Mouse (Mus musculus) kidney, adult 9 months (tissue): ENCODE measurements around the gene C2cd4c.

Source experiments
- DNase-seq: peaks from one replicate; pipeline ENCODE4 v3.0.0; 2022

Gene C2cd4c

DNA sequence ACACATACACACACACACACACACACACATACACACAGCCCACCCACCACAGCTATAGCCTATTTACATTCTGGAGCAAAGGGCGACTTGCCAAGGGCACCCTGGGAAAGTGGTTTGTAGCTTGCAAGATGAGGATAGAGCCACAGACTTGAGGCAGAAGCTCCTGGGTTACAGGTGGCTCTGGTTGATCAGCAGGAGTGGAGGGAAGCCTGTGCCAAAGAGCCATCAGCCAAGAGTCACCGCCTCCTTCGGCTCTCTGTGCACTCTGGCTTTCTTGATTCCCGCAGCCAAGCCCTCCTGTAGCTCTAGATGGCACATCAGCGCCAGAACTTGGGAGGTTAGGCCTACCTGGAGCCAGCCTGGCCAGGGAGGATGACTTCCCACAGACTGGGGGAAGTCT lies 2.5 kb downstream of the C2cd4c start:
- DNase-seq, result no peak

DNA sequence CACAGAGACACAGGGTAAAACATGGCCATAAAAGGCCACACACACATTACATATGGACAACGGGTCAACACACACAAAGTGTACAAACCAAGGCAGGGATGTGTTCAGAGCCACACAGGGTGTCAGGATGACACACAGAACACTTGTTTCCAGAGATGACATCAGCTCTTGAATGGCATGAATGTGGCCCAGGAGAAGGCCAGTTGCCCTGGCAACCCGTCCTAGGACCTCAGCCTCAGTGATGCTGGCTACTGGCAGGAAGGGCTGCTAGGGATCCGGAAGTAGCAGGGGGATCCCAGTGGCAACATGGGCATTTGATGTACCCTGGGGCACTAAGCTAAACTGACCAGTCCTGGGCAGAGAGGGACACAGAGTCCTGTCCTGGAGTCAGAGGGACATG lies 4.5 kb downstream of the C2cd4c start:
- DNase-seq, result no peak

DNA sequence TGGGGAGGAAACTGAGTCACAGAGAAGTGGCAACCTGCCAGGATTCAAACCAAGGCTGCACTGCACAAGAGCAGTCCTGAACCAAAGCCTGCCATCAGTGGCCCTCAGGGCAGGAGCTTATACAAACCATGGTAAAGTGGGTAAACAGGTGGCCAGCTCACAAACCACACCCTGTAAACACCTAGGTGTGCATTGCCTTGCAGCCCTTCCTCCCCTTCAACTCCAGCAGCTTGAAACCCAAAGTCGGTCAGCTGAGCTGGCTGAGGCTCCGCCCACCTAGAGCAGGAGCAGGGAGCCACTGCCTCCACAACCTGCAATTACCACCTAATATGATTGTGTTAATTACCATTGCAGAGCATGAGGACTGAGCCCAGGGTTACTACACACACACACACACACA lies 5.9 kb downstream of the C2cd4c start:
- no peak for DNase-seq

- DNase-seq, result no peak
Measured at GRCm38 (mm10) chr10:79606537-79606936, 7.3 kb downstream of the C2cd4c start.

- DNase-seq, result no peak
Measured at GRCm38 (mm10) chr10:79597936-79598230, 15.9 kb downstream of the C2cd4c start.

DNA sequence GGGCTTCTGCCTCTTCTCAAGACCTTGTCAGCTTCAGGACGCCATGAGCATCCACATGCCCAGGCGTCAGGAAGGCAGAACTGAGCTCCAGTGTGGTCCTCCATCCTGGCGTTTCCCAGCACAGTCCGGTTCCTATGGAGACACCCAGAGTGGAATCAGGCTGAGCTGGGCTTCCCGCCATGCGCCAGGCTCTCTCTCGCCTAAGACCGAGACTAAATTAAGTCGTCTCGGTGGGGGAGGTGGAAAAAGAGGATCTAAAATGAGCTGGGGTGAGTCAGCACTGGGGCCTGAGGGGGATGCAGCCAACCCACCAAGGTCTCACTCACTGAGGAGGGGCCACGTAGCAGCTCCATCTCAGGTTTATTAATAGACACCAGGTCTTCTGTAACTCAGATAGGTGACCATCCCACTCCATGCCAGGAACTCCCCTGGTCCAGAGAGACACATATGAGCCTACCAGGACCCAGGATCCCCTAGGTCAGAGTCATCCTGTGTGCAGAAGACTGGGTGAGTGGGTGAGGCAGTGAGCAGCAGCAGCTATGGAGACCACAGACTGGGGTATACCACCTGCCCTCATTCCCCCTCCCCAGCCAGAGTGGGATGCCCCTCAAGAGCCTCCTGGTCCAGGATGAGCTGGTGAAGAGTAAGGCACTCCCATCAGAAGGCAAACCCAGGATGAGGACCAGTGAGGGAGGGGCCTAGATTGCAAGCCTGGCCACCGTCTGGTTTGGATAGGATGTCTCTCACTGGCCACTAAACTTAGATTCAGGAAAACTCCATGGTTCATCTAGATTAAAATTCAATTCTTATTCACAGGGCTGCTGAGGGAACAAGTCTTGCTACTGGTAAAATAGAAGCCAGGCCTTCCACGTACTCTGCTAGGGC lies 16.5 kb downstream of the C2cd4c start:
- no peak for DNase-seq

GRCm38 (mm10) chr10:79595590-79595929 lies 18.3 kb downstream of the C2cd4c start:
- no peak for DNase-seq

DNA sequence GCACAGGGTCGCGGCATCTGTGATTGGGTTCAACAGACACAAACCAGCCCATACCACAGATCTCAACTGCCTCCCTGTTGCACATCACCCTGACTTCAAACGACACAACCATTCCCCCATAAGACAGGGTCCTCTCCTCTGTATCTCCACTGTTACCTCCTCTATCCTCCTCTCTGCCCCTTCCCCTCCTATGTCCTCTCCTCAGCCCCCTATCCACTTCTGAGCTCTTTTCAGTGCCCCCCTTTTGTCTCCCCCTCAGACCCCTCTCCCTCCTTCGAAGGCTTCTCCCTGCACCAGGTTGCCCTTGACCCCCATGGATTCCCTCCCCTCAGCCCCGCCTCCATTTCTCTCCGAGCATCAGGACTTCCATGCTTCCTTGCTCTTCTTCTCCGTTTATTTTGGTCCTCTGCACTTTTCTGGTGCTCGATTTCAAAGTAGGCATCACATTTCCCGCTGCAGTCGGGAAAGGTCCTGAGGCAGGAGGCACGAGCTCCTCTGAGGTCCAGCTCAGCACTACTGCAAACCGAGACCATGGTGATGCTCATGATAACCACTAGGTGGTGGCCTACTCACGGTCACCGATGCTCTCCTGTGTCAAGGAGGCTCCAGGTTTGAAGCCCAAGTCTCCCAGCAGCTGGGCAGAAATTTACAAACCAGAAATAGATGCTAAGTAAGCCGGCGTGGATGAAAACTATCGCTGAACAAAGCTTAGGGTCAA lies 18.8 kb downstream of the C2cd4c start:
- DNase-seq, result peak; percentile 68

GRCm38 (mm10) chr10:79594111-79594510 lies 19.7 kb downstream of the C2cd4c start:
- no peak for DNase-seq

DNA sequence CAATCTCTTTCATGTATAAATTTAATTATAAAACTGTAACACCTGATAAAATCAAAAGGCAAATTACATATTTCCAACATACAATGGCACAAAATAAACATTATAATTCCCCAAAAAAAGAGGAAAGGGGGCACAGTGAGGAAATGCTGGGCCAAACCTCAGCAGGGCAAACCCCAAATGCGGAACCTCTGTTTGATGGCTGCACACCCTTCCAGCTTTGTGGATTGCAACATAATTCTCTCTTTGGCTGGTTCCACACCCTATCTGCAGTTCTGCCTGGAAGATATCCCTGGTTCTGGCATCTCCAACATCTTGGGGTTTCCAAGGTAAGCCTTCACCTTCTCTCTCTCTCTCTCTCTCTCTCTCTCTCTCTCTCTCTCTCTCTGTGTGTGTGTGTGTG lies 23.1 kb downstream of the C2cd4c start:
- DNase-seq, result no peak

DNA sequence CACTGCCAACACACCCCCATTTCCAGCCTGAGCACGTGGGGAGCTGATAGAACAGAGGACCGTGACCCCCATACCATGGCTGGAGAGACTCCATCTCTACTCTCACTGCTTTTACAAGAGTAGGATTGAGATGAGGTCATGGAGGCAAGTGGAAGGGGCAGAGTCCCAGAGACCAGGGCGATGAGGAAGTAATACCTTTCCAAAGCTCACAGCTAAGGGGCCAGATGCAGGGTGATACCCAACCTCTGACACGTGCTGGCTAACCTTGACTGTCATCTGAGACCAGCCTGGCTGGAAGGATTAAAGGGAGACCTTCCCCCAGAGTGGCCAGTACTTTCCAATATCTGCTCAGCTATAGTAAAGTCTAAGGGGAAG lies 26.1 kb downstream of the C2cd4c start:
- DNase-seq, result no peak

DNA sequence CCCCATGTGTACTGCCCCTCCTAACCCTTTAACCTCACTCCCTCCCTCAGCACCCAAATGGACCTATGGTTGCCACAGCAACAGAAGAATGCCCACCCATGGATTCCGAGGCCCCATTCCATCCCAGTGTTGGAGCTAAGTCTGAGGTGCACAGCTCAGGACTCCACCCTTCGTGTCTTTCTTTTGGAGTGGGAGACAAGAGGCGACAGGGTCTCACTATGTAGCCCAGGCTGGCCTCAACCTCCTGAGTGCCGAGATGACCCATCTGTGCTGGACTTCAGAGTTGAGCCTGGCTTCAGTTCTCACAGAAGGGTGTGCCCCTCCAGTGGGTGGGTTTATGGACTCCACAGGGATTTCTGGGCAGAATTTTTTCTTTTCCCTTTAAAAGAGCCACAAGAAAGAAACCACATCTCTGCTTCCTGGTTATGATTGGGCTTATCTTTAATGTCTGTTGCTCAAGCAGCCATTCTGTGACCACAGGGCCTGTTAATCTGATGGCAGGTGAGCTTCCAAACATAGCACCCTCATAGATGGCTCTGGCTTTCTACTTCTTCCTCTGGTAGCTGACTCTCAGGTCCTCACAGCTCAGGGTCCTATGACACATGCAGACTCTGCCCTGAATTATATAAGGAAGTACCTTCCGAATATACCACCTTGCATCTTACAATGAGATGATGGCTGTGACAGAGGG lies 26.6 kb downstream of the C2cd4c start, which contains the start of gene Theg:
Theg (minus strand) TSS at position 271 of the 691 bp plus-strand sequence.
- no peak for DNase-seq

DNA sequence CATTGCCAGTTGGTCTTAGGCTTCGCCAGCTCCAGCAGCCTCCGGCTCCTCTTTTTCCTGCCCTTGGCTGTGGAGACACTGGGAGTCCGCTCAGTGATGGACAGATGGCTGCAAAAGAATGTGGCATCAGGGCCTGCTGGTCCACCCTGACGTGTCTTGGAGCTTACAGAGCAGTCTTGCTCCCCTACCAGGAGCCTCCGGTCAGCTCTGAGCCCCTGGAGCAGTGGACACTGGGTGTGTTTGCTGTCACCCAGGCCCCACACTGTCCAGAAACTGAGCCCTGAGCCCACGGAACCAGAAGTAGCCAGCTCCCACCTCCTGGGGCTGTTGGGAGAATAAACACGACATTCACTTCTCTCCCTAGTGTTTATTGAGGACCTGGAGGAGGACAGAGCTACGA lies 27.6 kb downstream of the C2cd4c start:
- DNase-seq, result no peak

DNA sequence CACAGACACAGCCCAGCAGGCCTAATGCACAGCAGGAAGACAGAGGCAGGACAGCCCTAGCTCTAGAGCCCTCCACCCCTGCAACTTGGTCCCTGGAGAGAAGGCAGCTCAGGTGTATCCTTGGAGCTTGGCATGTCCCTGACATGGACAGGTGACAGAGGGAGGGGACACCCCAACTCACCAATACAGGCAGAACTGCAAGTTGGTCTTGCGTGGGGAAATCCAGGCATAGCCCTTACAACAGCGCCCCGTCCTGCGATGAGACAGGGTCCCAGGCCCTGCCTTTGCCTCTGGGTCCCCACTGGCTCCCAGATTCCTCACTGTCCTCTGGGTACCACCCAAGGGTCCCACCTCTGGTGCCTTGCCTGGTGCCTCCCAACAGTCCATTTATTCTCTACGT lies 28.1 kb downstream of the C2cd4c start:
- DNase-seq, result no peak

DNA sequence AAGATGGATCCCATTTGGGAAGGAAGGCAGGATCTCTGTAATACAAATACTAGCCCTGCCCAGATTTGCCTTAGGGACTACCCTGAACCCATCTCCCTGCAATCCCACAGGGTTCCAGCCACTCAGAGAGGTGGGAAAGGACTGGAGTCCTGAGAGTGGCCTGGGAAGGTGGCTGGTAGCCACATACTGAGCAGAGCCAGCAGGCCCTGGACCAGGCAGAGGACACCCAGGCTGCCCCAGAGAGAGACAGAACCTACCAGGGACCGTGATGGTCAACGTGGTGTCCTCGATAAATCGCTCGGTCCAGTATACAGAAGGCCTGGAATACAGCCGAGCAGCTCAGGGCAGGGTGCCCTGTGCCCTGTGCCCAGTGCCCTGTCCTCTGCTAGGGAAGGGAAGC lies 28.7 kb downstream of the C2cd4c start:
- DNase-seq, result no peak

DNA sequence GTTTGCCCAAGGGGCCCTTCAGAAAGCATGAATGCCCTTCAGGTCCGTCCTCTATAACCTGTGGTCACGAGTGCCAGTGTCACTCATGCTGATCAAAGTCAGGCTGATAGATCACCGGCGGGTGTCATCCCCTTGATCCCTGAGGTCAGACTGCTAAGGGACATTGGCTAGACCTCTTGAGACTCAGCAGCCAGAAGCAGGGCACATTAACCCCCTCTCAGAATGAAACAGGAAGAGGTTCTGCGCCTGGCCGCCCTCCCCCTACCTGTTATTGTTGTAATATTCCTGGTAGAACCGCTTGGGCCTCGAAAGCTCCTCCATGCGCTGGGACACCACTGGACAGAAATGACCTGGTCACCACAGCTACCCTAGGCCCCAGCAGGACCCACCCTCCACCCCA lies 29.4 kb downstream of the C2cd4c start:
- no peak for DNase-seq

GRCm38 (mm10) chr10:79584021-79584420 lies 29.8 kb downstream of the C2cd4c start:
- no peak for DNase-seq

- no peak for DNase-seq
Measured at GRCm38 (mm10) chr10:79581501-79581900, 32.3 kb downstream of the C2cd4c start.

- peak; percentile 42 for DNase-seq
Measured at GRCm38 (mm10) chr10:79580811-79581210, 33.0 kb downstream of the C2cd4c start.

GRCm38 (mm10) chr10:79580356-79580755 lies 33.5 kb downstream of the C2cd4c start:
- no peak for DNase-seq

GRCm38 (mm10) chr10:79579781-79580180 lies 34.0 kb downstream of the C2cd4c start:
- DNase-seq, result no peak

DNA sequence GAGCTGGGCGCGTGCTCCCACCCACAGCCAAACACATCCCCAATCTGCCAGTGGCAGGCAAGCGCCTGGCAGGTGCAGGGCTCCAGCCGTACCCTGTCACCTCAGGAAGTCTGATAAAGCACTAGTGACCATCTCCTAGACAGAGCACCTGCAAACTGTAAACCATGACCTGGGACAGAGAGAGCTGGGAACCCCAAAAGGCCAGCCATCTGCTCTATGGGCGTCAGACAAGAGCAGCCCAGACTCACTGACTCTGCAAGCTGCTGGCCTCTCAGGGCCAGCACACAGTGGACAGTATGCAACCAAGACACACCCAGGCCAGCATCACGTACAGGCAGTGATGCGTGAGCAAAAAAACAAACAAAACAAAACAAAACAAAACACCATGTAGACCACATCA lies 34.9 kb downstream of the C2cd4c start:
- no peak for DNase-seq

GRCm38 (mm10) chr10:79578276-79578675 lies 35.5 kb downstream of the C2cd4c start:
- no peak for DNase-seq

DNA sequence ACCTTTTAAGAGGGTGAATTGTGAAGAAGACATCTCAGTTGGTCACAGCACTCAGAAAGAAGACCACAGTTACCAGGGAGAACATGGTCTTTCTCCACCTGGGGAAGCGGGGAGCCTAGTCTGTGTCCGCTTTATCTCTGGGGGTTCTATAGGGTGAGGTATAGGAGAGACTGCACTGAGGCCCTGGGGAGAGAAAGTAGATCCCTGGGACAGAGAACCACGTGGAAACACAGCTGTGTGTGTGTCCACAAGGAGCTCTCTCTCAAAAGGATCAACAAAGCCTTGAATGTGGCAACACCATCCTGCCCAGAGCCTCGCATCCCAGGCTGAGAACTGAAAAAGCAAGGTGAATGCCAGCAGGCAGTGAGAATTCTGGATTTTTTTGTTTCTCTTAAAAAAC lies 36.4 kb downstream of the C2cd4c start:
- DNase-seq, result no peak
